Mouse (Mus musculus) small intestine, adult 2 months (tissue): Measurements from ENCODE around the gene Lypla2.
A peak's percentile ranks its signal among the peaks of the same experiment; 100 is the strongest.
"Not testable (repeated sequence)": the region's sequence is repeated elsewhere in the genome, so short reads cannot be mapped to it uniquely, and the experiment has no call there.

Experiments used
- CTCF ChIP-seq: fragments of 200-500 bp; IDR thresholded peaks from 2 replicates; pipeline ENCODE4 v1.5.1; 2012; ENCODE audit warnings: low read depth, mild to moderate bottlenecking, control low read depth, inconsistent platforms, low read length, moderate library complexity, mixed read lengths; ENCODE audit not compliant: insufficient replicate concordance, insufficient read length; ENCODE audit errors: extremely low read depth
- POLR2A ChIP-seq: fragments of 200-500 bp; IDR thresholded peaks from 2 replicates; pipeline ENCODE4 v1.6.1; 2012; ENCODE audit warnings: low read depth, mild to moderate bottlenecking, control low read depth, inconsistent platforms, low read length, moderate library complexity

DNA sequence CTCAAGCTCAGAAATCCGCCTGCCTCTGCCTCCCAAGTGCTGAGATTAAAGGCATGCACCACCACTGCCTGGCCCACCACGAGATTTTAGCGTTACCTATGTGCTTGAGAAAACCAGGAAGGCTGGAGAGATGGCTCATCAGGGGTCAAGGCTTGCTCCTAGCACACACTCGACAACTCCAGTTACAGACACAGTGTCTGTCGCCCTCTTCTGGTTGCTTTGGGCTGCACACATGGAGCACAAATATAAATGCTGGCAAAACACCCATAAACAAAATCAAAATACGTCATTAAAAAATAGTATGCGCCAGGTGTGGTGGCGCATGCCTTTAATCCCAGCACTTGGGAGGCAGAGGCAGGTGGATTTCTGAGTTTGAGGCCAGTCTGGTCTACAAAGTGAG is 31.4 kb downstream of the Lypla2 start:
- TF ChIP-seq POLR2A = not testable (repeated sequence)
- TF ChIP-seq CTCF = peak; percentile 32; the same call in 1 of the 2 replicates
